Mouse (Mus musculus): ENCODE data around the gene Plekha5. TPM values are rescaled to one million over a fixed set of nuclear protein-coding genes. Genes with fewer than 3 reads are reported as not detected.

The Plekha5 gene
- polyA plus RNA-seq, 1 experiment from 2014 or later: 39.9 TPM

DNA sequence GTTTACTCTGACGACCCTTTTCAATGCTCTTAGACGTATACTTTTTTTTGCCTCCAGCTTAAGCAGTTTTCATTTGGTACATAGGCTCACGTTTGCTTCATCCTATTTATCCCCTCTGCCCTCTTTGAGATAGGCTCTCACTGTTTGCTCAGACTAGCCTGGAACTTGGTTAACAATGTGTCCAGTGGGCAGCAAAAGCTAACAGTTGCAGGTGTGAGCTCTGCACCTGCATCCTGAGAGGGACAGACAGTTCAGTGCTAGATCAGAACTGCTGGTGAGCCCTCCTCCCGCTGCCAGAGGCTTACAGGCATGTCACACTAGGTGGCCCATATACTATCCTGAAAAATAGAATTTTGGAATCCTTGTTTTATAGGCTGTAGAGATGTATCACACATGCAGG lies 206.5 kb downstream of the Plekha5 start:
- H3K4me1 ChIP-seq (replicated peaks): peaks cover 46% of the 10 kb centered on the region
- H3K4me3 ChIP-seq (replicated peaks): no peak overlapping the region
- H3K9ac ChIP-seq (replicated peaks): no peak overlapping the region
- ATAC-seq: no peak
- no peak overlapping the region for H3K27ac ChIP-seq
- H3K36me3 ChIP-seq: peaks cover 11% of the 10 kb centered on the region
- no peaks in the 10 kb centered on the region for H3K9me3 ChIP-seq
- no peaks in the 10 kb centered on the region for H3K27me3 ChIP-seq
- 28% methylated on average over 4 of the region's 4 CpGs for WGBS
- H3K4me2 ChIP-seq (replicated peaks): 0 out of 2 replicates have a peak overlapping the region, but pooled peaks have one; percentile 4

DNA sequence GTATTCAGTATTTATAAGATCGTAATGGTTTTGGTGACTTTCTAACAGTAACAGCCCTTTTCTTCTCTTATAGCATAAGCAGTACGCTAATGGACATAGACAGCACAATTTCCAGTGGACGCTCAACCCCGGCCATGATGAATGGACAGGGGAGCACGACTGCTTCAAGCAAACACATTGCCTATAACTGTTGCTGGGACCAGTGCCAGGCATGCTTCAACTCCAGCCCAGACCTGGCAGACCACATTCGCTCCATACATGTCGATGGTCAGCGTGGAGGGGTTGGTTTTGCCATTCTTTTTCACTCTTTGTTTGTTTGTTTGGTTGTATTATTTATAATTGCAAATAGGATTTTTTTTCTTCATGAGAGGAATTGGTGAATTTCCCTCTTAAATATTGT lies 209.8 kb downstream of the Plekha5 start:
- 90% methylated on average over 8 of the region's 8 CpGs for WGBS
- Histone ChIP-seq H3K9me3 (no peaks in the 10 kb centered on the region), H3K27ac (no peak overlapping the region), H3K4me3 (replicated peaks) (no peak overlapping the region), H3K27me3 (no peaks in the 10 kb centered on the region), H3K9ac (replicated peaks) (no peak overlapping the region), H3K36me3 (peaks cover 38% of the 10 kb centered on the region), H3K4me1 (replicated peaks) (peaks cover 18% of the 10 kb centered on the region), H3K4me2 (replicated peaks) (no peak overlapping the region)
- ATAC-seq: no peak

DNA sequence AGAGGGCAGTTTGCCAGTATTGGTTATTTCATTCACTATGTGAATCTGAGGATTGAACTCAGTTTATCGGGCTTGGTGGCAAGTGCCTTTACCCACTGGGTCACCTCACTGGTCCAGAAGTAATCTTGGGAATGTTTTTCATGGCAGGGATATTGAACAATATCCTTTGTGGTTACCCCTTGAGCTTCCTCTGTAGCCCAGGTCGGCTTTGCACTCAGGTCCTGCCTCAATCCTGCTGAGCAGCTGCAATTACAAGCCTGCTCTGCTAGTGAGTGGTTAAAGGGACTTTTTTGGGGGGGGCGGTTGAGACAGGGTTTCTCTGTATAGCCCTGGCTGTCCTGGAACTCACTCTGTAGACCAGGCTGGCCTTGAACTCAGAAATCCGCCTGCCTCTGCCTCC lies 212.4 kb downstream of the Plekha5 start:
- H3K4me2 ChIP-seq (replicated peaks): no peak overlapping the region
- no peaks in the 10 kb centered on the region for H3K9me3 ChIP-seq
- 93% methylated on average over 4 of the region's 4 CpGs for WGBS
- no peak overlapping the region for H3K9ac ChIP-seq (replicated peaks)
- H3K27ac ChIP-seq: no peak overlapping the region
- no peaks in the 10 kb centered on the region for H3K27me3 ChIP-seq
- H3K4me1 ChIP-seq (replicated peaks): no peaks in the 10 kb centered on the region
- peaks cover 61% of the 10 kb centered on the region for H3K36me3 ChIP-seq
- no peak overlapping the region for H3K4me3 ChIP-seq (replicated peaks)
- no peak for ATAC-seq

DNA sequence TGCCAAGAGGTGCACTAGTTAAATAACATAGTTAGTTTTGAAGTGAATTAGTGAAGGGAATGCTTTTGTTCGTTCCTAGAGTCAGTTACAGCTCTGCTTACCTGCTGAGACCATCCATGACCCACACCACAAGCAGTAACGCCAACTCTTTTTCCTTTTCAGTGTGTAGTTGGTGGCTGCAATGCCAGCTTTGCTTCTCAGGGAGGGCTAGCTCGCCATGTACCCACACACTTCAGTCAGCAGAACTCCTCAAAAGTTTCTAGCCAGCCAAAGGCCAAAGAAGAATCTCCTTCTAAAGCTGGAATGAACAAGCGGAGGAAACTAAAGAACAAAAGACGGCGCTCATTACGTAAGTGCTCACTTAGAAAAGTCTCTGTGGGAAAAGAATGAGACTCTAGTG lies 218.2 kb downstream of the Plekha5 start:
- Histone ChIP-seq H3K4me1 (replicated peaks) (no peaks in the 10 kb centered on the region), H3K4me2 (replicated peaks) (no peak overlapping the region), H3K4me3 (replicated peaks) (no peak overlapping the region), H3K9ac (replicated peaks) (no peak overlapping the region), H3K9me3 (no peaks in the 10 kb centered on the region), H3K27me3 (no peaks in the 10 kb centered on the region), H3K27ac (no peak overlapping the region), H3K36me3 (peaks cover 78% of the 10 kb centered on the region)
- no peak for ATAC-seq
- 80% methylated on average over 7 of the region's 7 CpGs for WGBS

DNA sequence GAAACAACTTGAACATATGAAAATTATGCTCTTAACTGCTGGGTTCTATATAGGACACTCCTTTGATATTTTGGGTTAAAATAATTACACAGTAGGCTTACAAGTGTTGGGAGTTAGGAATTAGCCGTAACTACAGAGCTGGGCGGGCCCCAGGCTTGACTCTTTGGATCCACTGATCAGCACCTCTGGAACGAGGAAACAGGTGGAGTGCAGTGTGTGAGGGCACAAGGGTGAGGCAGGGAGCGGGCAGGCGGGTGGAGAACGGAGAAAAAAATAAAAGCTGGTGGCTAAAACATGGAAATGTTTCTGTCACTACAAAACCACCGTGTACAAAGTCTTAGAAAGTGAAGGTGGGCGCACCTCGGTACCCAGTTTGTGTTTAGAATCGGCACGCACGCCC lies 218.8 kb downstream of the Plekha5 start:
- ATAC-seq: no peak
- Histone ChIP-seq H3K36me3 (peaks cover 77% of the 10 kb centered on the region), H3K4me3 (replicated peaks) (no peak overlapping the region), H3K9ac (replicated peaks) (no peak overlapping the region), H3K4me1 (replicated peaks) (no peaks in the 10 kb centered on the region), H3K27me3 (no peaks in the 10 kb centered on the region), H3K4me2 (replicated peaks) (no peak overlapping the region), H3K9me3 (no peaks in the 10 kb centered on the region), H3K27ac (no peak overlapping the region)
- WGBS: 96% methylated on average over 12 of the region's 12 CpGs

DNA sequence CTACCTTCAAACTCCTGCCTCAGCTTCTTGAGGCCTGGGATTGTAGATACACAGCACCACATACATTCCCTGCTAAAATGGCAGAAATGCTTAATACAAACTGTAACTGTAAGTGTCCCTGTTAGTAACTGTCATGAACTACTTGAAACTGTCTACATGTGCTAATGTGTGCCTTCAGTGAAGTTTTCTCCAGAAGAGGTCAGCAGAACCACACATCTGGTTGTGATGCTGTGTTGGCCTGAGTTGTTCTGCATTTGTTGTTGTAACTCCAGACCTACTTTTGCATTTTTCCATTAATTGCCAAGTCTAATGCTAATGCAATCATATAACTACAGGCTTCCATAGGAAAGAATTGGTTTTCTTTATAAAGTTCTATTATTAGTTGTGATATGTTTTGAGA lies 222.1 kb downstream of the Plekha5 start:
- Histone ChIP-seq H3K27ac (no peak overlapping the region), H3K36me3 (peaks cover 70% of the 10 kb centered on the region), H3K4me1 (replicated peaks) (no peaks in the 10 kb centered on the region), H3K4me2 (replicated peaks) (no peak overlapping the region), H3K27me3 (no peaks in the 10 kb centered on the region), H3K9me3 (no peaks in the 10 kb centered on the region), H3K4me3 (replicated peaks) (no peak overlapping the region), H3K9ac (replicated peaks) (no peak overlapping the region)
- ATAC-seq: no peak

Other genes with a start within 250 kb of the Plekha5 start
- 11.3 and 11.7 TPM in 2 replicates for gene Aebp2, start 198.6 kb downstream of the Plekha5 start, polyA plus RNA-seq (2015; fragmentation: Nextera tagmentation; extraction: Ambion mirVana)